Mouse (Mus musculus): ENCODE results near the gene Ncam2.

DNA sequence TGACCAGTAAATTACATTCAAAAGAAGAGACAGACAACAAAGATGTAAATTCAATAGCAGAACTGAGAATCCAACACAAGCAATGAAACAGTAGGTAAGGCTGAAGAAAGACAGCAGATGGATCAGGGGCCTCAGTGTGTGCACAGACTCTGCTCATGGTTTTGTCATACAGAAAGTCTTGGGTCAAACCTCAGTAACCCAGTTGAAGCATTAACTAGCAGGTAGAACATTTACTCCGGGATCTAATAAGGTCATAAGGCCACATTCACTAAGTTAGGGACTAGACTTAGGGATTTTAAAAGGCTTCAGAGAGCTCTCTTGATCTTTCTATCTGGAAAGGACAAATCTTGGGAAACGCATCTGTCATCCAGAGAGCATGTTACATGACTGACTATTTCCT, 8.9 kb upstream of the Ncam2 start:
- TF ChIP-seq POLR2A (IDR thresholded peaks at IDR 0.05; ENCODE audit: insufficient read length, low read depth), result no peak
- TF ChIP-seq MAX (IDR thresholded peaks at IDR 0.05; ENCODE audit: low read depth), result no peak
- TF ChIP-seq E2F4 (IDR thresholded peaks at IDR 0.05; ENCODE audit: insufficient read depth), result no peak
- no peak for TF ChIP-seq MYOG (IDR thresholded peaks at IDR 0.05; ENCODE audit: control insufficient read depth in 1 of 3, insufficient read depth in 1 of 3, insufficient read length in 2 of 3, low read depth in 2 of 3)
- no peak for TF ChIP-seq SRF (IDR thresholded peaks at IDR 0.05; ENCODE audit: control insufficient read depth, insufficient read length, low read depth)
- no peak for TF ChIP-seq CEBPB (IDR thresholded peaks at IDR 0.05; ENCODE audit: insufficient read depth, poor library complexity, severe bottlenecking)
